Mouse (Mus musculus) lung, postnatal 0 days (tissue): ENCODE data around the gene Hsf2bp.
A peak's percentile ranks its signal among the peaks of the same experiment; 100 is the strongest.

Source experiments
- CTCF ChIP-seq: IDR thresholded peaks from 2 replicates; pipeline ENCODE4 v1.5.1; 2016; ENCODE audit warnings: antibody characterized with exemption, mild to moderate bottlenecking
- EP300 ChIP-seq: IDR thresholded peaks from 2 replicates; pipeline ENCODE4 v1.6.1; 2016; ENCODE audit warnings: antibody characterized with exemption, mild to moderate bottlenecking, control low read depth

DNA sequence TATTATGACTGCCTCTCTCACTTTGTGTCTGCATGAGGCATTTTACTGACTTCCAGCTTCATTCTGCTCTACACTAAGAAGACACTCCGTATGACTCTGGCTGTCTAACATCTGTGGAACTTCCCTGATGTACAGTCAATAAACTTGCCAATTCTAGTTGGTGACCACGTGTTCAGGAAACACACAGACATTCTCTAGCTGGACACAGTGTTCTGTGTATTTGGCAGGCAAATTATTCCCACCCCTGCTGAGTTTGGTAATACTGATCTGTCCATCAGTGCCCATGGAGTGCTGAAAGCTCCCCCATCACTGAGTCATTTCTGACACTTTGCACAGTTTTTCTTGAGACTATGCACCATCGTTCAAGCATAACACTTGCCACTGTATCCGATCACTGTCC is 56.3 kb downstream of the Hsf2bp start:
- TF ChIP-seq CTCF (no peak), EP300 (peak; percentile 91)
